Mouse (Mus musculus) cerebellum, adult 2 months (tissue): ENCODE data around the gene Slc15a3.

Source experiments
- CTCF ChIP-seq: fragments of 200-500 bp; IDR thresholded peaks from 2 replicates; pipeline ENCODE4 v1.5.1; 2011; ENCODE audit warnings: low read depth, mild to moderate bottlenecking, control low read depth, low read length, moderate library complexity, borderline replicate concordance; ENCODE audit not compliant: insufficient read depth
- POLR2A ChIP-seq: fragments of 200-500 bp; IDR thresholded peaks from 2 replicates; pipeline ENCODE4 v1.6.1; 2011; ENCODE audit warnings: low read length, control low read depth, borderline replicate concordance; ENCODE audit not compliant: insufficient read depth

DNA sequence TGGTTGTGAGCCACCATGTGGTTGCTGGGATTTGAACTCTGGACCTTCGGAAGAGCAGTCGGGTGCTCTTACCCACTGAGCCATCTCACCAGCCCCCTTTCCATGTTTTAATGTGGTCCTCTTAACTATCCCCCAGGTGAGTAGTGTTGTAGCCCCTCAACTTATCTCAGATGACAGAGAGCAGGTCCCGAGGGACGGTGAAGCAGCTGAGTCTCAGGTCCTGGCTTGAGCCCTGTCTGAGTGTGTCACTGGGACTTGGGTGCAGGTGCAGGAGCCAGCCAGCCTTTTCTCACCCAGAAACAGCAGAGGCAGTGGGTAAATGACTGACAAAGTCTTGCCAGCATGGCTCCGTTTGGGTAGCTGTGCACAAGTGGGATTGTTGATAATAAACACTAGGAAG, 4.7 kb downstream of the Slc15a3 start:
- TF ChIP-seq CTCF (no peak), POLR2A (no peak)
